Mouse (Mus musculus) embryo, embryonic 11 days (tissue): ENCODE measurements around the gene Rnf43.

Source experiments
- DNase-seq: peaks from one replicate; pipeline ENCODE4 v3.0.0-alpha.2; 2015

Rnf43 gene

DNA sequence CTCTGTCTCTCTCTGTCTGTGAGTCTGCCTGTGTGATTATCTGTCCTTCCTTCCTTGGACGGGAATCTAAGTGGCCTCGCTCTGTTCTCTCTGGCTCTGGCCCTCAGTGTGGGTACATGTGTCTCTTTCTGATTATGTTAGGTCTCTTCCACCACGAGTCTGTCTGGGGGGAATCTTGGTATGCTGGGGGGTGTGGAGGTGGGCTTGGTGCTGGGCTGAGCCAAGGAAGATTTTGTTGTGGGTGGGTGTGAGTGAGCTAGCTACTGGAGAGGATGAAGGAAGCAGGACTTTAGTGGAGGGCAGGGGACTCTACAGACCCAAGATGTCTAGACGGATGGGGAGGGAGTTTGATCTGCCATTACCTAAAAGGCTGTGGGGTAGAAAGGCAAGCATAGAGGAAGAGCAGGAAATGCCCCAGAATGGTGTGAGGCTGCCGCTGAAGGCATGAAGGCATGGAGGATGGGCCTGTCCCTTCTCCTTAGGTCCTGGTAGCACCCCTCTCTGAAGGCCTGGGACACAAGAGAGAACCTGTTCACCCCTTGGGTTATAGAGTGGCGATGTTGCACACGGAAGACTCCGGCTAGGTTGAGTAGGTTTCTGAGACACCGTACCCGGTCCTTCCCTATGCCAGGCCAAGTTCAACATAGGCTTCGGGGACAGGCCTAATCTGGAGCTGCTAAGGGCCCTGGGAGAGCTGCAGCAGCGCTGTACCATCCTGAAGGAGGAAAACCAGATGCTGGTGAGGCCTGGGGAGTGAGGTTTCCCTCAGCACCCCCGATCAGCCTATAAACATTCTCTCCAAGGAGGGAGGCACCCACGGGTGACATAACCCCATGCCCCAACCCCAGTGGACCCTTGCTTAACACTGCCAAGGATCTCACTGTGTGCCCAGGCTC lies 99.5 kb downstream of the Rnf43 start:
- no peak for DNase-seq

DNA sequence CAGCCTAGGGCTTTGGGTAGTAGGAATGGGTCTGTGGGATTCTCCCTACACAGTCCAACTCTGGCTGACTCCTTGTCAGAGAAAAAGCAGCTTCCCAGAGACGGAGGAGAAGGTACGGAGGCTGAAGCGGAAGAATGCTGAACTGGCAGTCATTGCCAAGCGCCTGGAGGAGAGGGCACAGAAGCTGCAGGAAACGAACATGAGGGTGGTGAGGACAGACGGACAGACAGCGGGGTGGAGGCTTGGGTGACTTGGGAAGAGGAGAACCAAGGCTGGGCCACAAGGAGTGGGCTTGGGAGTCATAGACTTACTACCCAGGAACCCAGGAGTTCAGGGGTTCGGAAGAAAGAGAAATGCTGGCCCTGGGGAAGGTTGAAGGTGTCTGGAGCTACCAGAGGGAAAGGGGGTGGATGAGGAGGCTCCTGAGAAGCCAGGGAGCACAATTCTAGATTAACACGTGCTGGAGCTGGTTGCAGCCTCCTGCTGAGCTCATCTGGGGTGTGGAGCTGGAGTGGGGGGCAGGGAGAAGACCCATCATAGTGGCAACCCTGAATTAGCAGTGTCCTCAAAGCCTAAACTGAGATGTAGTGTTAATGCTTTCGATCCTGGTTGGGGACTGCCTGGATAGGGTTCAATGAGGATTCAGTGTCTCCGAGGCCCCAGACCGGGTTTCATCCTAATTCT lies 100.3 kb downstream of the Rnf43 start:
- DNase-seq, result no peak

DNA sequence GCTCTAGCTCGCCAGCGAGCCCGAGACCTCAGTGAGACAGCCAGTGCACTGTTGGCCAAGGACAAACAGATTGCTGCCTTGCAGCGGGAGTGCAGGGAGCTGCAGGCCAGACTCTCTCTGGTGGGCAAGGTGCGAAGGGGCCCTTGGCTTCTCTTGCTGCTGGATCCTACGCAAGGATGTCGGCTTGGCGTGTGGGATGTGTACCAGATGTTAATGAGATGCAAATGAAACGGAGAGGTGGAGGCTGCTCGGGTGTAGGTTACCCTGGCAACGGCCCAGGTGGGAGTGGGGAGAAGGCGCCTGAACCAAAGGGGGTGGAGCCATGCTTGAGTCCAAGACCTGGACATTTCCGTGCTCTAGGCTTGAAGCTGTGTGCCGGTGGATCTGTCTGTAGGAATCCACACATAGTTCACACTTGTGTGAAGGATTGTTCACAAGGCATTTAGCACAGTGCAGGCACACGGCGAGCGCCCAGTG lies 101.0 kb downstream of the Rnf43 start:
- peak; percentile 65 for DNase-seq

GRCm38 (mm10) chr11:87763988-87764876 lies 101.7 kb downstream of the Rnf43 start:
- DNase-seq, result peak; percentile 62

DNA sequence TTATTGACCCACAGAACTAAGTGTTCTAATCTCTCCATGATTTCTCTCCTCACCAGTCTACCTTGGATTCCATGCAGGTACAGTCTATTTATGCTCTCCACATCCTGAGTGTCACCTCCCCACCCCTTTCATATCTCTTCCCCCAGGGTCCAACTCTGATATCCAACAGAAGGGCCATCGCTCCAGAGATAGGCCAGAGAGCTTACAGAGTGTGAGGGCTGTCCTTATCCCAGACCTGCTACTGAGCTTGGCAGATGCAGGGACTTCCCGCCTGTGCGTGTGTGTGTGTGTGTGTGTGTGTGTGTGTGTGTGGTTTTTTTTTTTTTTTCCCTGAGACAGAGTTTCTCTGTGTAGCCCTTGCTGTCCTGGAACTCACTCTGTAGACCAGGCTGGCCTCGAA lies 106.2 kb downstream of the Rnf43 start:
- DNase-seq, result no peak

DNA sequence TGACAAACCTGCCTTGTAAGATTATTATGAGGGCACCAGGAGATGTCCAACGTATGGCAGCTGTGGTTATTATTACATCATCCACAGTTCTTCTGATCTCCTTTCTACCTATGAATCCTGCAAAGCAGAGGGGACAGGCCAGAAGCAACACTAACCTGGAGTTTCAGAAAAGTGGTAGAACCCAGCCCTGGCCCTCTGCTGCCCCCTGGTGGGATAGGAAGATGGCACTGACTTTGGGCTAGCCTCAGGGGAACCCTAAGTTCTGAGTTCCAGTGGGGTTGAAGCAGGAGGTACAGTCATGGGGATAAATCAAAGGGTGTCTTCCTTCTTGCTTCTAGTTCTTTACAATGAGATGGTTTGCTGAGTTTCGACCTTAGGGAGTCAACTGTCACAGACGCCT lies 108.5 kb downstream of the Rnf43 start:
- peak; percentile 61 for DNase-seq

DNA sequence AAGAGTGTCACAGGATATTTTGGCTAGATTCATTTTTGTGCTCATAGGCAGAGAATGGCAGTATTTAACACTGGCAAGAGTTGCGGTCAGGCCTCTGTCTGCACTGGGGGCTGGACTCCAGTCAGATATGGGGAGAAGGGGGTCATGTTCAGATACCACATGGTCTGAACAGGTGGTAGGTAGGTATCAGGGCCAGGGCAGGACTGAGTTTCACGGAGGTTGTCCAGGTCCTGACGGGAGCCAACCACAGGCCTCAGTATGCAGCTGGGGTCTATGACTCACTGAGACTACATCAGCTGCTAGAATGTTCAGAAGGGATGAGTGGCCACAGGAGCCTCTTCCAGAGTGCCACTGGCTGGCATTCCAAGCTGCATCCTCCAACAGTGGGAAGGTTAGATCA lies 109.8 kb downstream of the Rnf43 start:
- DNase-seq, result no peak

GRCm38 (mm10) chr11:87778100-87778765 lies 115.7 kb downstream of the Rnf43 start:
- DNase-seq, result peak; percentile 86

DNA sequence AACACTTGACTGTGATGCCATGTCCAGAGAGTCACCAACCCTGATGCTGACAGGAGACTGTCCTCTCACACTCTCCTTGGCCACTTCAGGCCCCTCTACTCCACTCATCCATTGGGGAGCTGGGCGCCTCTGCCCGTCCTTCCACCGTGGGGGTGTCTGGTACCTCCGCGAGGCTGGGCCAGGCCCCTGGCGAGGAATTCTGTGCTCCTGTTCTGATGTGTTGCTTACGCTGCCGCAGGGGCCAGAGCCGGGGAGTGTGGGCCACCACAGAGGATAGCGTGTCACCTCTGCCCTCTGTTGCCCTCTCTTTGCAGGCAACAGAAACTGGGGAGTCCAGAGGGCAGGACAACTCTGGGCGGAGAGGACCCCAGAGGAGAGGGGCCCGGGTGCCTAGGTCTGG lies 116.4 kb downstream of the Rnf43 start:
- no peak for DNase-seq

GRCm38 (mm10) chr11:87779392-87779791 lies 116.9 kb downstream of the Rnf43 start:
- DNase-seq, result no peak

GRCm38 (mm10) chr11:87780130-87780529 lies 117.6 kb downstream of the Rnf43 start:
- DNase-seq, result no peak
